Mouse (Mus musculus) stomach, embryonic 14.5 days (tissue): ENCODE data around the gene Rbfox3. TPM values are rescaled to one million over a fixed set of nuclear protein-coding genes. Genes with fewer than 3 reads are reported as not detected.

ENCODE experiments used
- ATAC-seq: fragments of 200-750 bp; cut with Nextera tagmentation; 2 replicates; pipeline ENCODE4 v1.8.0; 2017; ENCODE audit warnings: low read depth, moderate TSS enrichment; ENCODE audit not compliant: insufficient number of reproducible peaks, insufficient read depth, low FRiP score
- H3K27ac ChIP-seq: fragments of 300-500 bp; sonication (generic); 2 replicates; pipeline ENCODE4 v1.5.1; 2014; ENCODE audit warnings: mild to moderate bottlenecking, low read length, moderate library complexity, mixed read lengths
- H3K27me3 ChIP-seq: fragments of 300-500 bp; sonication (generic); 2 replicates; pipeline ENCODE4 v1.6.1; 2014; ENCODE audit warnings: low read length, control low read depth, mixed read lengths; ENCODE audit not compliant: control insufficient read depth, insufficient read depth
- H3K36me3 ChIP-seq: fragments of 300-500 bp; sonication (generic); 2 replicates; pipeline ENCODE4 v1.6.1; 2014; ENCODE audit warnings: mild to moderate bottlenecking, control low read depth, low read length, moderate library complexity, mixed read lengths; ENCODE audit not compliant: control insufficient read depth, insufficient read depth
- H3K4me1 ChIP-seq: fragments of 300-500 bp; sonication (generic); 2 replicates; pipeline ENCODE4 v1.6.1; 2014; ENCODE audit warnings: low read length, control low read depth, mixed read lengths; ENCODE audit not compliant: control insufficient read depth, insufficient read depth
- H3K4me2 ChIP-seq: fragments of 300-500 bp; sonication (generic); replicated peaks from 2 replicates; pipeline ENCODE4 v1.6.1; 2014; ENCODE audit warnings: low read depth, low read length, control low read depth
- H3K4me3 ChIP-seq: fragments of 300-500 bp; sonication (generic); 2 replicates; pipeline ENCODE4 v1.5.1; 2014; ENCODE audit warnings: low read depth, low read length, control low read depth
- H3K9ac ChIP-seq: fragments of 300-500 bp; sonication (generic); replicated peaks from 2 replicates; pipeline ENCODE4 v1.6.1; 2014; ENCODE audit warnings: low read depth, mild to moderate bottlenecking, control low read depth, low read length, moderate library complexity, mixed read lengths
- H3K9me3 ChIP-seq: fragments of 300-500 bp; sonication (generic); 2 replicates; pipeline ENCODE4 v1.6.1; 2016; ENCODE audit warnings: low read depth, low read length, control low read depth; ENCODE audit not compliant: control insufficient read depth
- WGBS: fragments of 180-500 bp; shearing (Covaris S2); extraction: QIAGEN DNeasy Blood & Tissue Kit; methylation state at CpG from one replicate; pipeline ENCODE4 v1.1.7; 2014; 5-methylcytosine and 5-hydroxymethylcytosine counted together
- polyA plus RNA-seq: library from polyadenylated mRNA; unstranded; fragments of >200 nt; fragmentation: Nextera tagmentation; extraction: Ambion mirVana; gene quantifications from 2 replicates; pipeline ENCODE4 v1.2.1, GENCODE M21; 2014

The Rbfox3 gene
- polyA plus RNA-seq, 1 experiment from 2014 or later, result 1.2 TPM

- Histone ChIP-seq H3K9ac (no peak overlapping the region), H3K27ac (no peak overlapping the region), H3K36me3 (no peaks in the 10 kb centered on the region), H3K27me3 (no peaks in the 10 kb centered on the region), H3K4me1 (no peaks in the 10 kb centered on the region), H3K4me2 (no peak overlapping the region), H3K9me3 (no peaks in the 10 kb centered on the region), H3K4me3 (no peak overlapping the region)
- 61% methylated on average over 11 of the region's 11 CpGs for WGBS
- ATAC-seq, result no peak
These were observed 12.8 kb downstream of the Rbfox3 start for GRCm38 (mm10) chr11:118898643-118899042.

DNA sequence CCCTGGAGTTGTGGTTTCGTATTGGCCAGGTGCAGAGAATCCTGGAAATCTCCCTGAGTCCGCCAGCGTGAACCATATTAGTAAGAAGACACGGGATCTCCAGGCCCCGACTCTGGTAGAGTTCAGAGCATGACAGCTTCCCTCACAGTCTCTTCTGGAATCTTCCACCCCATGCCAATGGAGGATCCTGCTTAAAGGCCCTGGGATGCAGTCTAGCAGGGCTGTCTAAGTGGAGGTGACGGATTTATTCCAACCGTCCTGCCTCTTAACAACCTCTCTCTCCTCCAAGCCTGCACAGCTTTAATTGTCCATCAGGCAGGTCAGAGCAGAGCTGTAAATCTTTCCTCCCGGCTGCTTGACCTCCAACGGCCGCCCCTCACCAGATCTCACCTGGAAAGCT lies 13.2 kb downstream of the Rbfox3 start:
- no peak overlapping the region for H3K4me3 ChIP-seq
- no peaks in the 10 kb centered on the region for H3K27me3 ChIP-seq
- no peak overlapping the region for H3K27ac ChIP-seq
- no peak overlapping the region for H3K9ac ChIP-seq
- H3K36me3 ChIP-seq, result no peaks in the 10 kb centered on the region
- H3K4me2 ChIP-seq, result no peak overlapping the region
- no peaks in the 10 kb centered on the region for H3K9me3 ChIP-seq
- 49% methylated on average over 10 of the region's 10 CpGs for WGBS
- no peak for ATAC-seq
- no peaks in the 10 kb centered on the region for H3K4me1 ChIP-seq

DNA sequence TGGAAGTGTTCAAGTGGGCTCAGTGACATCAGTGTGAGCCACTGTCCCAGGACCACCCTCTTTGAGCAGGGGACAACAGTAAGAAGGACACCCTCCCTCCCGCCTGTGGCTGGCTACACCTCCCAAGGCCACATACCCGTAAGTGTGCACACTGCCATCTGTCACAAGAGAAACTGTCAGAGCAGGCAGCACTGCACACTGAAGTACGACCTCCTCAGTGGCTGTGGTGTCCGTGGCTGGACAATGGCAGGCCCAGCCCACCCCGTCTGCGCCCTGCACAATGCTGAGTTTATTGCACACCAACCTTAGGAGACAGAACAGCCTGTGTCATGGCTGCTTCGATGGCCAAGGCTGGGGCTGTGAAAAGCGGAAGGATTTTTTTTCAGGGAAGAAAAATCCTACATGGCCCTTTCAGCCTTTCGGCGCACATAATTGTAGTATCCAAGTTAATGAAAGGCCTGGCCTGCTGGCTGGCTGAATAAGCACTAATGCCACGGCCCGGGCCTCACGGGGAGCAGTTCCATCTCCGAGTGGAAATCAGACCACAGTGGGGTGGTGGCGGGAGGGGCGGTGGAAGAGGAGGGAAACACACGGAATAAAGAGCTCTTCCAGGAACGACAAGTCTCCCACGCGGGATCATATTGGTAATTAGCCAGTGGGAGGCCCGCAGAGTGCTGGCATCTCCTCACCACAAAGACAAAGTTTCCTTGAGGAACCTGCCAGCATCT lies 14.1 kb downstream of the Rbfox3 start:
- no peak overlapping the region for H3K4me3 ChIP-seq
- no peaks in the 10 kb centered on the region for H3K4me1 ChIP-seq
- 73% methylated on average over 21 of the region's 21 CpGs for WGBS
- H3K27me3 ChIP-seq, result no peaks in the 10 kb centered on the region
- H3K4me2 ChIP-seq, result no peak overlapping the region
- no peak overlapping the region for H3K9ac ChIP-seq
- no peak overlapping the region for H3K27ac ChIP-seq
- no peaks in the 10 kb centered on the region for H3K36me3 ChIP-seq
- ATAC-seq, result no peak
- no peaks in the 10 kb centered on the region for H3K9me3 ChIP-seq

- no peaks in the 10 kb centered on the region for H3K36me3 ChIP-seq
- no peaks in the 10 kb centered on the region for H3K4me1 ChIP-seq
- no peak overlapping the region for H3K4me2 ChIP-seq
- no peak overlapping the region for H3K27ac ChIP-seq
- H3K27me3 ChIP-seq, result no peaks in the 10 kb centered on the region
- H3K9ac ChIP-seq, result no peak overlapping the region
- no peaks in the 10 kb centered on the region for H3K9me3 ChIP-seq
- H3K4me3 ChIP-seq, result no peak overlapping the region
- no peak for ATAC-seq
- WGBS, result 62% methylated on average over 16 of the region's 16 CpGs
These were observed 15.2 kb downstream of the Rbfox3 start for GRCm38 (mm10) chr11:118896032-118896675.

GRCm38 (mm10) chr11:118894835-118895234 lies 16.6 kb downstream of the Rbfox3 start:
- 71% methylated on average over 5 of the region's 5 CpGs for WGBS
- no peaks in the 10 kb centered on the region for H3K36me3 ChIP-seq

GRCm38 (mm10) chr11:118894196-118894595 lies 17.2 kb downstream of the Rbfox3 start:
- 79% methylated on average over 4 of the region's 4 CpGs for WGBS

More at GRCm38 (mm10) chr11:118894835-118895234, 16.6 kb downstream of the Rbfox3 start:
- Histone ChIP-seq H3K9ac (no peak overlapping the region), H3K9me3 (no peaks in the 10 kb centered on the region), H3K27me3 (no peaks in the 10 kb centered on the region), H3K4me2 (no peak overlapping the region), H3K4me3 (no peak overlapping the region), H3K4me1 (no peaks in the 10 kb centered on the region), H3K27ac (no peak overlapping the region)
- ATAC-seq, result no peak

DNA sequence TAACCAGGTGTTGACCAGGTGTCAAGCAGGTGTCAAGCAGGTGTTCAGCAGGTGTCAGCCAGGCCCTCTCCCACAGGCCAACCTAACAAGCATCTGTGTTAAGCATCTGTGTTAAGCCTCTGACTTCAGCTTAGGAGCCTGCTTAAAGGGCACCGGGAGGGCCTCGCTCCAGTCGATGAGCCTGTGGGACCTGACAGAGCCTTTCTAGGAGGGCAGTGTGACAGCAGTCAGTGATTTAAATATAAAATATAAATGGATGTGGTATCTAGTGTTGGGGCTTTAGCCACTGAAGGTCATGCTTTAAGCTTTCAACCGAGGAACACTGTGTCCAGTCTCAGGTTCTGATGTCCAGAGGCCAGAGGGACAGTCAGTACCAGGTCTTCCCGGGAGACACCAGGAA lies 18.5 kb downstream of the Rbfox3 start:
- Histone ChIP-seq H3K9ac (no peak overlapping the region), H3K27ac (no peak overlapping the region), H3K9me3 (no peaks in the 10 kb centered on the region), H3K36me3 (no peaks in the 10 kb centered on the region), H3K27me3 (no peaks in the 10 kb centered on the region), H3K4me3 (no peak overlapping the region), H3K4me1 (no peaks in the 10 kb centered on the region), H3K4me2 (no peak overlapping the region)
- WGBS, result 83% methylated on average over 5 of the region's 5 CpGs
- ATAC-seq, result no peak

More at GRCm38 (mm10) chr11:118894196-118894595, 17.2 kb downstream of the Rbfox3 start:
- ATAC-seq, result no peak
- H3K4me1 ChIP-seq, result no peaks in the 10 kb centered on the region
- H3K4me3 ChIP-seq, result no peak overlapping the region
- no peaks in the 10 kb centered on the region for H3K27me3 ChIP-seq
- H3K4me2 ChIP-seq, result no peak overlapping the region
- H3K9ac ChIP-seq, result no peak overlapping the region
- no peaks in the 10 kb centered on the region for H3K9me3 ChIP-seq
- H3K36me3 ChIP-seq, result no peaks in the 10 kb centered on the region
- no peak overlapping the region for H3K27ac ChIP-seq

GRCm38 (mm10) chr11:118891516-118891915 lies 19.9 kb downstream of the Rbfox3 start:
- ATAC-seq, result no peak
- Histone ChIP-seq H3K4me2 (no peak overlapping the region), H3K4me1 (no peaks in the 10 kb centered on the region), H3K27me3 (no peaks in the 10 kb centered on the region), H3K36me3 (no peaks in the 10 kb centered on the region), H3K4me3 (no peak overlapping the region), H3K9ac (no peak overlapping the region), H3K9me3 (no peaks in the 10 kb centered on the region), H3K27ac (no peak overlapping the region)
- WGBS, result 80% methylated on average over 15 of the region's 15 CpGs
